Mouse (Mus musculus) heart, postnatal 25 days (tissue): ENCODE results near the gene Steap3. TPM values are rescaled to one million over a fixed set of nuclear protein-coding genes. Genes with fewer than 3 reads are reported as not detected.

Experiments used
- DNase-seq: peaks from one replicate; pipeline ENCODE4 v3.0.0; 2022; ENCODE audit warnings: low spot score
- intact Hi-C: fragments of 180-260 bp; cut with DNase I; formaldehyde crosslinking; loops from one replicate; pipeline ENCODE4 v1.15.1; 2025
- total RNA-seq, 2 experiments: library from RNA; stranded (reverse); gene quantifications; 2 replicates each; pipeline ENCODE4 v1.2.3; 2021

Gene Steap3
- total RNA-seq, 2 experiments from 2014 or later: 26.8 to 35.9 TPM

- intact Hi-C loops: no loop called here
- no peak for DNase-seq
Measured at GRCm38 (mm10) chr1:120207568-120207967, 64.9 kb downstream of the Steap3 start.

GRCm38 (mm10) chr1:120204834-120205233 lies 67.7 kb downstream of the Steap3 start:
- no peak for DNase-seq
- intact Hi-C loops: no loop called here

DNA sequence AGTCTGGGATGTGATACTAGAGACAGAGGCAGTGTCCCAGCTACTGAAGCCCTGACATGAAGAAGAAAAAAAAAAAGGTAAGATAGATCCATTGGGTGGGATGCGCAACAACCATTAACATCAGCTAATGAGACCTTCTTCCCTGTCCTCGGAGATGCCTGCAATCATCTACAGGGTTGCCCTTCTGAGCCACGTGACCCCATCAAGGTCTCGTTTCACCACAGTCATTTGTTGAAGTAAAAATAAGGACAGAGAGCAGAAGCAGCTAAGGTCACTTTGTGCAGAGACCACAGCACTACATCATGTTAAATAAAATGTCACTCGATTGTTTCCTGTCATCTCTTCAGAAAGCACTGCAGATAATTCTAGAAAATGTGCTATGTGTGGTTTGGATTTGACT lies 68.7 kb downstream of the Steap3 start:
- no peak for DNase-seq
- intact Hi-C loops: no loop called here

DNA sequence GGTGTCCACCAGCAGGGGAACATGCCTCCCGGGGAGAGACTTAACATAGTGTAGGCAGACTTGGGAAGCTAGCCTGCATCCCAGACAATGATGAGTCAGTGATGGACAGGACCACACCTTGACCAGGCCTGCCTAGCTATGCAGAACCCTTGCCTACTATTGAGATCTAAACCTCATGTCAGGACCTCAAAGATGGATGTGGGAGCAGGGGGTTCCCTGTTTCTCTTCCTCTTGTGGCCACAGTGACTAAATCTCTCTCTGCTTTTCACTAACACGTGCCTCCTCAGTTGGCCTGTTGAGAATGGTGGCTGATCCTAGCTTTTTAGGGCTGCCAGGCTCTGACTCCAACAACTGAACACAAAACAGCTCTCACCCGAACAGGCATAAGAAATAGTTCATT lies 70.0 kb downstream of the Steap3 start:
- DNase-seq: no peak
- intact Hi-C loops: no loop called here

GRCm38 (mm10) chr1:120198942-120199341 lies 73.6 kb downstream of the Steap3 start:
- DNase-seq: no peak
- intact Hi-C loops: loop anchor here (5.0 kb wide), 3 partner anchors 93 to 268 kb away; no protein-coding TSS in a partner anchor

DNA sequence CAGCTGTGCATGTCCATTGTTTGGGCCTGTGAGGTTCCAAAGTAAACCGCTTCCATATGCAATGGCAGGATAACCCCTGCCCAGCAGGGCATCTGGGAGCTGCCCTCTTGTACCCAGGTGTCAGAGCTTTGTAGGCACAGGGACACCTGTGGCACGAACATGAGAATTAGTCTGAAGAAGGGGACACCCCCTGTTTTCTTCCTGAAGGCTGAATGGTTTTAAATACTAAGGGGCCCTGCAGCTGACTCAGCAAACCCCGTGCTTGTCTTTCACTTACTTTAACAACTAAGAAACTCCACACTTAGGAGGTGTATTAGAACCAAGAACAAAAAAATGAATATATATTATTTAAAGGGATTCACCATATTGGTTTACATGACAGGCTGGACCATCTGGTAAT lies 74.4 kb downstream of the Steap3 start:
- no peak for DNase-seq
- intact Hi-C loops: loop anchor here (5.0 kb wide), 3 partner anchors 94 to 269 kb away; no protein-coding TSS in a partner anchor

DNA sequence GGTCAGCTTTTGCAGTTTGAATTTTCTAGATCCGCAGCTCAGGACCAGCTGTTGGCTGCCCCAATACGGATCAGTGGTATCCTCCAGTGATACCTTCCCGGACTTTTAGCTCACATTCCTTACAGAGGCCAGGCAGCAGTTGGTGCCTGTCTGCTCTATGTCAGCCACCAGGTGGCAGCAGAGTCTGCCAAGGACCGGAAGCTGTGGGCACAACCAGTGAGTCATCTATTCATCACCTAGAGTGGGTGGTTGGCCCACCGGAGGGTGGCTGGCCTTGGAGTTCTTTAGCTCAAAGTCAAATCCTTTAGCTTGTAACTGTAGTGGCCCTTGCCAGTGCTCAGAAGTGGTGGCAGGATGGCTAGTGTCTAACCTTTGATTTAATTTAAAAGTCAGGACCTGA lies 75.3 kb downstream of the Steap3 start:
- DNase-seq: no peak
- intact Hi-C loops: loop anchor here (1.0 to 5.0 kb wide), 4 partner anchors 95 to 352 kb away; no protein-coding TSS in a partner anchor

DNA sequence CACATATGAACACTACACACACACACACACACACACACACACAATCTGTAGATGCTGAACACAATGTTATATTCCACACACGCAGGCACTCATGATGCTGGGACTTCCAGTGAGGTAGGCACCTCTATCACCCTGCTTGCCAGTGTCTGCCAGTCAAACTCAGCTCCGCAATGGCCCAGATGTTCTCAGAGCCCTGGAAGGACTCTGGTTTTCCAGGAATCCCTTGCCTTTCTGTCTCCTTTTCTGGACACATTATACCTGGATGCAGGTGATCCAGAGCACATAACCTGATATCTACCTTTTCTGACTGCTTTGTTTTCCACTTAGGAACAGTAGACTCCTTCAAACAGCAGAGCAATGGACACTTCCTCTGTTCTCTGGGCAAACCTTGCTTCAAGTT lies 75.8 kb downstream of the Steap3 start:
- no peak for DNase-seq
- intact Hi-C loops: loop anchor here (1.0 to 5.0 kb wide), 4 partner anchors 96 to 353 kb away; no protein-coding TSS in a partner anchor

DNA sequence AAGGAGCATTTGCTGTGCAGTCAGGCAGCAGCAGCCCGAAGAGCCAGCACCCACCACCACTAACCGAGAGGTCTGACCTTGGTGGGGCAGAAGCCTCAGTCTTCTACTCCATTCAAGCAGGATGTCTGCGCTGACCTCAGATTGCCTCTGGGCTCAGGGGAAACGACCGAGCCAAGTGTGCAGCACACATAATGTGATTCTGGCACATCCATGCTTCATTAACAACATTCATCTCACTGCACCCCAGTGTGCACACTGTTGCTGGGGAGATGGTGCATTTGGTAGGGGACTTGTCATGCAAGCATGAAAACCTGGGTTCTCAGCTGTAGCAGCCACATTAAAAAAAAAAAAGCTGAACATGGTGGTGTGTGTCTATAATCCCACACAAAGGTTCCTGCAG lies 76.6 kb downstream of the Steap3 start:
- DNase-seq: no peak
- intact Hi-C loops: loop anchor here (5.0 kb wide), 3 partner anchors 96 to 271 kb away; no protein-coding TSS in a partner anchor

GRCm38 (mm10) chr1:120193586-120193985 lies 78.9 kb downstream of the Steap3 start:
- intact Hi-C loops: no loop called here
- DNase-seq: no peak

- intact Hi-C loops: no loop called here
- DNase-seq: no peak
Measured at GRCm38 (mm10) chr1:120192321-120192720, 80.2 kb downstream of the Steap3 start.

DNA sequence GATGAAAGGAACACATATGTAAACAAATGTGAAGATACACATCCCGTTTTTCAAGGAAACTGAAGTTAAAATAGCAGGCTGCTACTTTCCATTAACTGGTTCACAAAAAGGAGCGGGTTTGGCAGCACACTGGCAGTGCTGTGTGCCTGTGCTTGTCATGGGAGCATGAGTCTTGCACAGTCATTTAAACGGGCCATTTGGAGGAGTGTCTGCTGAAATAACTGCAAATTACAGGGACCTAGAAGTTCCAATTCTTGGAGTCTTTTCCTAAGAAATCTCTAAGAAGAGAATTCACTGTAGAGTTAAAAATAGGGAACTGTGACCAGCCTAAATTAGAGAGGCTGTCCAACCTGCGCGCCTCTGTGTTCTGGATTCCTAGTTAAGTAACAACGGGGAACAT lies 81.6 kb downstream of the Steap3 start:
- intact Hi-C loops: no loop called here
- DNase-seq: no peak

DNA sequence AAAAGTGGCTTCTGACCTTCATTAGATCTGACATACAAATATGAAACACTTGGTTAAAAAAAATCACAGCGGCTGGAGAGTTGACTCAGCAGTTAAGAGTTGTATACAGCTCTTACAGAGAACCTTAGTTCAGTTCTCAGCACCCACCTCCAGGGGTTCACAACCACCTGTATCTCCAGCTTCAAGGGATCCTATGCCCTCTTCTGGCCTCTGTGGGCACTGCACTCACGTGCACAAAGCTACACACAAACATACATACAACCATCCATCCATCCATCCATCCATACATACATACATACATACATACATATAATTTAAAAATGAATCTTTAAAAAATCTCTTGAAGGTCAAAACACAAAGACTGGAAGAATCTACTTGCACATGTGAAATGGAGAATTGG lies 82.2 kb downstream of the Steap3 start:
- intact Hi-C loops: no loop called here
- no peak for DNase-seq

GRCm38 (mm10) chr1:120189206-120189605 lies 83.3 kb downstream of the Steap3 start:
- no peak for DNase-seq
- intact Hi-C loops: no loop called here

- no peak for DNase-seq
- intact Hi-C loops: no loop called here
Measured at GRCm38 (mm10) chr1:120187059-120187458, 85.4 kb downstream of the Steap3 start.

- DNase-seq: no peak
- intact Hi-C loops: no loop called here
Measured at GRCm38 (mm10) chr1:120186655-120187054, 85.8 kb downstream of the Steap3 start.

DNA sequence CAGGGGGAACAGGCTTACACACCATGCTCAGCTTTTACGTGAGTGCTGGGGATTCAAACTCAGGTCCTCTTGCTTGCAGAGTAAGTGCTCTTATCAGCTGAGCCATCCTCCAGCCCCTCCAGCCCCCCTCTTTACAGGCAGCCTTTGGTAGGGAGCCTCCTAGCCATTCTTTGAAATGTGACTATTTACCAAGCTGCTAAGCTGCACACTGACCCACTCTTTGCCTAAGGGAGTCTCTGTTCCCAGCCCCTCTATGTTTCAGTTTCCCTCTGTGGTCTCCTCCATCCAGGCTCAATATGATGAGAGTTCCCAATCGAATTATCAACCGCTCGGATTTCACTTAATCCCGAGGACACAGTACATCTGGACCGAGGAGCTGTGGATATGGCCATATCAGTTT lies 86.3 kb downstream of the Steap3 start:
- intact Hi-C loops: no loop called here

DNA sequence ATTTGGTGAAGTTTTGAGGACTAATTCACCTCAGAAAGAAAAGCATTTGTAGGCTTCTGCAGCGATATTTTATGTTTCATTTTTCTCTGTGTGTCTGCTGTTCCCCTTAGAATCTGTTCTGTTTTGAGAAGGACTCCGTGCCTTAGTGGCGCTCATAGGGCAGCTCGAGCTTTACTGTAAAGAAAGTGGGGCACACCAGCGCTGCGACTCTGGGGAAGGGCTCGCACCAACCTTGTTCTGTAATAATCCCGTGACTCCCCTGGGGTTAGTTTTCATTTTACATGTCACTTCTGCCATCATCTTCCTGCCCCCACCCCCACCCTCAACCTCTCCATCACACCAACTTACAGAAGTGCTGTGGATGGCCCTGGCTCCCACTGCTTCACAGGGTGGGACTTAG lies 95.4 kb downstream of the Steap3 start:
- no peak for DNase-seq
- intact Hi-C loops: loop anchor here (10.0 kb wide), 1 partner anchor 298 kb away; no protein-coding TSS in a partner anchor

More for the DNA sequence above, 86.3 kb downstream of the Steap3 start:
- no peak for DNase-seq

DNA sequence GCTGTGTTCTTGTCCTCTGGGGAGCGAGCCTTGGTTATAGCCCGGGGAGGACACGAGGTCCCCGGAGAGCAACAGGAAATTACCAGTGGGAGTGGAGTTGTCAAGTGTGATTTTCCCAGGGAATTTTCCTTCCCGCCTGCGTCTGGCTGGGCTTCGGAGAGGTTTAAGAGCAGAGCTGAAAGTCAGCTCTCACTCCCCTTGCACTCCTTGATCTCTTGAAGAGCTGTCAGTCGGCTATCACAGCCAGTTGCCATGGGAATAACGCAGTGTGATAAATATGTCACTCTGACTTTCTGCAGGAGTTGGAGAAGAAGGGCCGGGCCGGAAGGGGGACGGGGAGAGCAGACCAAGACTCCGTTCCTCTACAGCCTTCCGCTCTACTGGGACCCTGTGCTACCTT lies 96.2 kb downstream of the Steap3 start:
- intact Hi-C loops: loop anchor here (10.0 kb wide), 1 partner anchor 298 kb away; no protein-coding TSS in a partner anchor
- DNase-seq: no peak

DNA sequence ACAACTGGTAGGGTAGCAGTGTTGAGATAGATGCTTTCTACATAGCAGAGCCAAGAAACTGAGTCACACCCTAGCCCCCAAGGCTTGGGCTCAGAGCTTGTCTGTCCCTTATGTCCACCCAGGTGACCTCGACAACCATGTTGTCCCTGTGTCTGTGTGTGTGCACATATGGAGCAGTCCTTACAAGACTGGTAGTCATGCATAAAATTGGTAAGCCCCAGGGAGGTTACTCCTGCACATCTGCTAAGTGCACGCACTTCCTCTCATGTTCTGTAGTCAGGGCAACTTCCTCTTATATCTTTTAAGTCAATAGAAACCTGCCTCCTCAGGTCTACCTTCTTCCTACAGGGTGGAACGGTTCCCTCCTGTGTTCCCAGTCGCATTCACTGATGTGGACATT lies 97.5 kb downstream of the Steap3 start:
- intact Hi-C loops: loop anchor here (10.0 kb wide), 1 partner anchor 300 kb away; no protein-coding TSS in a partner anchor
- no peak for DNase-seq

DNA sequence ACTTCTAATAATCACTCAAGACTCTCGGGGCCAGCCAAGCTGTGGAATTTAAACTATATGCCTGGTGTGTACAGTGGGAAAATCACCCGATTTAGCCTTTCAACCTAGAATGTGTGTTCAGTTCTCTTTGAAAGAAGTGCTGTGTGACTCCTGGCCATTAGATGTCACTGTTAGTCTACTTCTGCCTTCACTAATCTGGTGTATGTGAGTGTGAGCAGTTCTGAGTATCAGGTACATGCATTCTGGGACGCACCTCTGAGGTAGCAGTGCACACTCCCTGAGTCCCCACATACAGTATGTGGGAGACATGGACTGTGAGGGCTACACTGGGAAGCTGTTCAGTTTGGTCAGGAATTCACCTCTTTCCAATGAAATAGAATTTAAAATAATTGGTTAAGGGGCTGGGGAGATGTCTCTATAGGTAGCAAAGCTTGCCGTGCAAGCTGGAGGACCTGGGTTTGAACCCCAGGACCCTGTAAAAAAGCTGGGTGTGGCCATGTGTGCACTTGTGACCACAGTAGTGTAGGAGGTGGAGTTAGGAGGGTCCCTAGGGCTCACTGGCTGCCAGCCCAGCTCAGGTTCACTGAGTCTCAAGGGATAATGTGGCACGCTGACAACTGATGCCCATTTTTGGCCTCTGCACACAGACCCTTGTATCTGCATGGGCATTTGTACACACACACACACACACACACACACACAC lies 100.5 kb downstream of the Steap3 start:
- DNase-seq: no peak
- intact Hi-C loops: loop anchor here (2.0 to 10.0 kb wide), 2 partner anchors 303 to 379 kb away; no protein-coding TSS in a partner anchor
